Mouse (Mus musculus): ENCODE data around the gene Iqce.

DNA sequence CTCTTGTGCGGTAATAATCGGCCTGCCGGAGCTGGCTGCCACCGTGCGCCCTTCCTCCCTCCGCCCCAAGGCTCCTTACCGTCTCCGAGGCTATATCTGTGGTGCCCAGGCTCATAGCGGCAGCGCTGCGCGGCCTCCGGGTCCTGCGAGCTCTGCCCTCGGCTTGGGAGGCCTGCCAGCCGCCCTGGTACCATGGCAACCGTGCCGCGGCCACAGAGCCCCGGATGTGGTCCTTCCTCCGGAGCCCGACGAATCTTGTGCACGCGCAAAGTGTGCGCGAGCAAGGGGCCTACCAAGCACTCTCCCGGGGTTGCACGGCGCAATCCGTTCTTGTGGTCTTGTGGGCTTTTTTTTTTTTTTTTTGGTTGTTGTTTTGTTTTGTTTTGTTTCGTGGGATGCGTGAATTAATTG, at the start of gene Iqce:
- TF ChIP-seq CTCF (IDR thresholded peaks at IDR 0.05; ENCODE audit: borderline replicate concordance, extremely low read depth, insufficient read depth, insufficient read length), result no peak
- TF ChIP-seq POLR2A (IDR thresholded peaks at IDR 0.05; ENCODE audit: borderline replicate concordance, extremely low read depth, insufficient read depth, insufficient read length, poor library complexity, severe bottlenecking), result peak; percentile 41; the same call in 1 of the 2 replicates
